Mouse (Mus musculus) adrenal gland, adult 10 weeks (tissue): ENCODE data around the gene Tacstd2. TPM values are rescaled to one million over a fixed set of nuclear protein-coding genes. Genes with fewer than 3 reads are reported as not detected.

Source experiments
- polyA plus RNA-seq: library from polyadenylated mRNA; stranded (reverse); fragments of 350-450 nt; fragmentation: Illumina TruSeq; extraction: RNeasy Lipid Tissue Mini Kit (QIAGEN cat#74804); gene quantifications from one replicate; pipeline ENCODE4 v1.2.3, GENCODE M21; 2014; ENCODE audit warnings: low read depth, low replicate concordance

Tacstd2 gene
- not detected for polyA plus RNA-seq

GRCm38 (mm10) chr6:67535777-67536054 is at the start of gene Tacstd2:
Gene Tacstd2, minus strand, starts transcription at chr6:67535796.

GRCm38 (mm10) chr6:67491755-67492154 is 43.8 kb downstream of the Tacstd2 start, which contains the start of gene Il23r:
Gene Il23r, minus strand, starts transcription at chr6:67491855.

Other genes starting within 250 kb of the Tacstd2 start
- 0.23 TPM for gene Il12rb2, start 159.6 kb downstream of the Tacstd2 start, polyA plus RNA-seq
- 35.2 TPM for gene Il23r, start 43.9 kb downstream of the Tacstd2 start, polyA plus RNA-seq